Comparison of ENCODE assay signal across 19 mouse cellular contexts in the genomic region with DNA sequence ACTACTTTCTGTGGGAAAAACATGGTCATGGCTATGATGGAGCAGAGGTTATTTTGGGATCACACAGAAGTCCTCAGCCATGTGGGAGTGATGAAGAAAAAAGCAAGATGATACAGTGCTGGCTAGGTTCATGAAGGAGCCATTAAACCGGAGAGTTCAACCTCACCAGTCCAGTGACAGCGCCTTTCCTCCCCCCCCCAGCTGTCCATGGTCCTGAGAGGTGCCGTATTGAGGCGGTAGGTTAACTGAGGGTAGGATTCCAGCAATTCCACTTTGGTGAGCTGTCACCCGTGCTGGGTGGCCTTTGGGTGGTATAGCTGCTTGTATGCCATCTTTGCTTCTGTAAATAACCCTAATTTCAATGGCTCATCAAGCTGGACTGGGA. TPM values are rescaled to one million over a fixed set of nuclear protein-coding genes. Genes with fewer than 3 reads are reported as not detected.
DNase-seq lines count a peak whose midpoint lies in the region; ATAC-seq and TF ChIP-seq lines count a peak whose summit lies in the region.
"Had no signal": no experiment of that assay in that cellular context is flagged by ENCODE, and none has a peak within 500 bp of the region (broad histone marks: within the 10 kb centered on the region; RNA-seq: fewer than 3 reads in every experiment).

No protein-coding gene starts in this region.

- H3K9me3 ChIP-seq in liver, postnatal 0 days (ENCODE audit: low read length) = no peaks in the 10 kb centered on the region
- no peaks in the 10 kb centered on the region for H3K9me3 ChIP-seq in limb, embryonic 10.5 days (replicated peaks)
- H3K9me3 ChIP-seq: forebrain, embryonic 10.5 days; heart, embryonic 13.5 days; hindbrain, embryonic 13.5 days; midbrain, embryonic 10.5 days; neural tube, embryonic 15.5 days had no signal

- no peak overlapping the region for H3K27ac ChIP-seq in liver, postnatal 0 days (ENCODE audit: low read depth)
- H3K27ac ChIP-seq in limb, embryonic 10.5 days = no peak overlapping the region
- H3K27ac ChIP-seq: forebrain, embryonic 10.5 days; heart, embryonic 13.5 days; hindbrain, embryonic 13.5 days; layer of hippocampus, adult 2 months; midbrain, embryonic 10.5 days; neural tube, embryonic 15.5 days had no signal

- no peak for TF ChIP-seq EP300 in liver, postnatal 0 days (IDR thresholded peaks at IDR 0.05; ENCODE audit: low read depth)

- H3K4me1 ChIP-seq in liver, postnatal 0 days (ENCODE audit: insufficient read depth) = peaks cover 21% of the 10 kb centered on the region
- peaks cover 36% of the 10 kb centered on the region for H3K4me1 ChIP-seq in limb, embryonic 10.5 days

- no peak overlapping the region for H3K4me2 ChIP-seq in liver, postnatal 0 days (ENCODE audit: low read depth, low read length)
- H3K4me2 ChIP-seq: heart, embryonic 13.5 days; hindbrain, embryonic 13.5 days; neural tube, embryonic 15.5 days had no signal

- no peaks in the 10 kb centered on the region for H3K27me3 ChIP-seq in liver, postnatal 0 days (ENCODE audit: insufficient read depth, low read length)
- H3K27me3 ChIP-seq in limb, embryonic 10.5 days (ENCODE audit: low read depth, poor library complexity, severe bottlenecking) = peaks cover 3% of the 10 kb centered on the region; the same call in 1 of the 2 replicates
- H3K27me3 ChIP-seq: heart, embryonic 13.5 days; hindbrain, embryonic 13.5 days; neural tube, embryonic 15.5 days had no signal

- DNase-seq in liver, postnatal 0 days = peak; percentile 45
- DNase-seq in liver (no peak), NIH3T3 (ENCODE audit: low read depth) (peak; percentile 62)
- peak; percentile 51 for DNase-seq in limb, embryonic 10.5 days (ENCODE audit: low spot score)
- DNase-seq in right cerebral cortex, postnatal 25 days = no peak
- no peak for DNase-seq in urinary bladder, adult 2 months (ENCODE audit: low spot score)
- no peak for DNase-seq in heart, adult 8-10 months (ENCODE audit: low spot score)
- DNase-seq: gastrocnemius, postnatal 14 days; heart, adult 18-20 months; kidney, adult 18-20 months; layer of hippocampus, postnatal 36 days had no signal

- no peak overlapping the region for H3K4me3 ChIP-seq in liver, postnatal 0 days (ENCODE audit: low read depth, low read length)
- no peak overlapping the region for H3K4me3 ChIP-seq in limb, embryonic 10.5 days
- H3K4me3 ChIP-seq: forebrain, embryonic 10.5 days; heart, embryonic 13.5 days; hindbrain, embryonic 13.5 days; layer of hippocampus, adult 2 months; midbrain, embryonic 10.5 days; neural tube, embryonic 15.5 days had no signal

- ATAC-seq in liver, postnatal 0 days = no peak
- ATAC-seq: forebrain, embryonic 16.5 days; lung, postnatal 0 days had no signal

- no peak for TF ChIP-seq CTCF in liver, postnatal 0 days (IDR thresholded peaks at IDR 0.05; ENCODE audit: low read depth)

- H3K9ac ChIP-seq in liver, postnatal 0 days (replicated peaks) = no peak overlapping the region
- H3K9ac ChIP-seq: heart, embryonic 13.5 days; neural tube, embryonic 15.5 days had no signal

- no peaks in the 10 kb centered on the region for H3K36me3 ChIP-seq in liver, postnatal 0 days (replicated peaks; ENCODE audit: insufficient read depth, low read length)
- 0 out of 2 replicates have a peak, but pooled peaks cover 4% of the 10 kb centered on the region for H3K36me3 ChIP-seq in limb, embryonic 10.5 days
- H3K36me3 ChIP-seq: forebrain, embryonic 10.5 days; heart, embryonic 13.5 days; hindbrain, embryonic 13.5 days; midbrain, embryonic 10.5 days; neural tube, embryonic 15.5 days had no signal

- WGBS in liver, postnatal 0 days (ENCODE audit: insufficient replicate concordance) = 42% methylated on average over 5 of the region's 5 CpGs
- 39% methylated on average over 5 of the region's 5 CpGs for WGBS in limb, embryonic 10.5 days

RNA-seq across cellular contexts. Expression of gene Klc1, which starts 2.0 kb away (rescaled TPM):
- 9.6 and 10.7 TPM in 2 replicates for polyA plus RNA-seq in liver, postnatal 0 days (2015; fragmentation: Nextera tagmentation; extraction: Ambion mirVana)
- 87.5 and 98.0 TPM in 2 replicates for polyA plus RNA-seq in limb, embryonic 10.5 days (2016; fragmentation: Nextera tagmentation; extraction: Ambion mirVana)
- 96.5 and 122 TPM in 2 replicates for polyA plus RNA-seq in urinary bladder, adult 2 months (2012; rRNA removed)
- total RNA-seq in heart, adult 8-10 months (2022) = 10 to 100 TPM; 73.6 to 90.4 (median 83.5) TPM

RNA-seq across cellular contexts. Expression of gene Apopt1, which starts 43.6 kb away (rescaled TPM):
- 21.5 and 22.1 TPM in 2 replicates for polyA plus RNA-seq in liver, postnatal 0 days (2015; fragmentation: Nextera tagmentation; extraction: Ambion mirVana)
- polyA plus RNA-seq in limb, embryonic 10.5 days (2016; fragmentation: Nextera tagmentation; extraction: Ambion mirVana) = 57.4 and 64.8 TPM in 2 replicates
- 47.1 and 50.6 TPM in 2 replicates for polyA plus RNA-seq in urinary bladder, adult 2 months (2012; rRNA removed)
- 10 to 100 TPM; 33.7 to 37.7 (median 35.0) TPM for total RNA-seq in heart, adult 8-10 months (2022)

RNA-seq across cellular contexts. Expression of gene Bag5, which starts 43.6 kb away (rescaled TPM):
- polyA plus RNA-seq in liver, postnatal 0 days (2015; fragmentation: Nextera tagmentation; extraction: Ambion mirVana) = 16.7 TPM in 2 replicates
- polyA plus RNA-seq in limb, embryonic 10.5 days (2016; fragmentation: Nextera tagmentation; extraction: Ambion mirVana) = 52.6 and 52.9 TPM in 2 replicates
- 30.4 and 32.8 TPM in 2 replicates for polyA plus RNA-seq in urinary bladder, adult 2 months (2012; rRNA removed)
- 10 to 100 TPM; 18.9 to 20.1 (median 19.6) TPM for total RNA-seq in heart, adult 8-10 months (2022)

RNA-seq across cellular contexts. Expression of gene Xrcc3, which starts 57.0 kb away (rescaled TPM):
- 2.0 and 2.1 TPM in 2 replicates for polyA plus RNA-seq in liver, postnatal 0 days (2015; fragmentation: Nextera tagmentation; extraction: Ambion mirVana)
- 21.6 and 23.9 TPM in 2 replicates for polyA plus RNA-seq in limb, embryonic 10.5 days (2016; fragmentation: Nextera tagmentation; extraction: Ambion mirVana)
- polyA plus RNA-seq in urinary bladder, adult 2 months (2012; rRNA removed) = 3.3 and 3.5 TPM in 2 replicates
- total RNA-seq in heart, adult 8-10 months (2022) = 1 to 10 TPM in 1 of 4 experiments, under 1 TPM in 3; 0.54 to 1.1 (median 0.77) TPM

RNA-seq across cellular contexts. Expression of gene Zfyve21, which starts 57.3 kb away (rescaled TPM):
- polyA plus RNA-seq in liver, postnatal 0 days (2015; fragmentation: Nextera tagmentation; extraction: Ambion mirVana) = 53.3 and 60.0 TPM in 2 replicates
- polyA plus RNA-seq in limb, embryonic 10.5 days (2016; fragmentation: Nextera tagmentation; extraction: Ambion mirVana) = 69.8 and 75.8 TPM in 2 replicates
- polyA plus RNA-seq in urinary bladder, adult 2 months (2012; rRNA removed) = 77.0 and 87.5 TPM in 2 replicates
- total RNA-seq in heart, adult 8-10 months (2022) = 10 to 100 TPM; 57.5 to 90.1 (median 67.6) TPM

Comparison
In these comparisons a context has a peak if more than half of its experiments do, and no peak if none do; other contexts are left out.
1. DNase-seq: peak in liver, postnatal 0 days (single experiment), NIH3T3 (single experiment) and limb, embryonic 10.5 days (single experiment); none in liver (single experiment), right cerebral cortex, postnatal 25 days (single experiment), urinary bladder, adult 2 months (single experiment) and heart, adult 8-10 months (single experiment).